11 mouse cellular contexts compared by ENCODE assay signal in the genomic region with DNA sequence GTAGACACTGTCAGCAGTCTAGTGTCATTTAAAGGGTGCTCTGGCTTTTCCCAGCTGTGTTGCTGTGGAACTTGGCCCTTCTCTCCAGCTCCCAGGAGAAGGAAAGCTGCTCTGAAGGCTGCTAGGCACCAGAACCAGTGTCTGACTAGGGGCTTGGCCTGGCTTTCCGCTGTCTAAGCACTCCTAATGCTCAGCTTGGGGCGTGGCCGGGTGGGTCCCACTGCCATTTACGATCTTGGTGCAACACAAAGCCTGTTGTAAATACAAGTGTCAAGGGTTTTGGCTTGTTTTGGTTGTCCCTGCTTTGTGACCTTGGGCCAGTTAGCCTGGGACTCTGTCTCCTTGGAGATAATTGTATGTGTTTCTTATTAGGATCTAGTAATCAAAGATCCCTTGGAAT. TPM values are rescaled to one million over a fixed set of nuclear protein-coding genes. Genes with fewer than 3 reads are reported as not detected.
DNase-seq lines count a peak whose midpoint lies in the region; ATAC-seq and TF ChIP-seq lines count a peak whose summit lies in the region.
"Had no signal": no experiment of that assay in that cellular context is flagged by ENCODE, and none has a peak within 500 bp of the region (broad histone marks: within the 10 kb centered on the region; RNA-seq: fewer than 3 reads in every experiment).

No protein-coding gene starts in this region.

- H3K4me2 ChIP-seq in heart, embryonic 15.5 days, result no peak overlapping the region
- H3K4me2 ChIP-seq: embryonic facial prominence, embryonic 15.5 days had no signal

- TF ChIP-seq CTCF in layer of hippocampus, adult 2 months (conservative IDR thresholded peaks at IDR 0.05), result no peak

- H3K36me3 ChIP-seq in heart, embryonic 15.5 days, result no peaks in the 10 kb centered on the region
- H3K36me3 ChIP-seq: embryonic facial prominence, embryonic 15.5 days had no signal

- H3K27me3 ChIP-seq in heart, embryonic 15.5 days, result no peaks in the 10 kb centered on the region
- H3K27me3 ChIP-seq: embryonic facial prominence, embryonic 15.5 days; megakaryocyte, embryonic 14.5 days had no signal

- H3K4me3 ChIP-seq in layer of hippocampus, adult 2 months, result no peak overlapping the region
- H3K4me3 ChIP-seq in heart, embryonic 15.5 days, result no peak overlapping the region
- H3K4me3 ChIP-seq: embryonic facial prominence, embryonic 15.5 days; megakaryocyte, embryonic 14.5 days had no signal

- ATAC-seq in heart, embryonic 15.5 days (replicated peaks; ENCODE audit: insufficient number of reproducible peaks, insufficient read depth, low FRiP score, low read depth), result no peak
- ATAC-seq: hindbrain, postnatal 0 days had no signal

- no peaks in the 10 kb centered on the region for H3K9me3 ChIP-seq in heart, embryonic 15.5 days (replicated peaks)
- H3K9me3 ChIP-seq: embryonic facial prominence, embryonic 15.5 days; megakaryocyte, embryonic 14.5 days had no signal

- intact Hi-C loops in left cerebral cortex, postnatal 36 days (cut with DNase I), result no loop called here

- WGBS in heart, embryonic 15.5 days, result 72% methylated on average over 4 of the region's 4 CpGs

- no peak overlapping the region for H3K9ac ChIP-seq in heart, embryonic 15.5 days
- H3K9ac ChIP-seq: embryonic facial prominence, embryonic 15.5 days had no signal

- peak overlapping the region; percentile 23; the same call in 1 of the 2 replicates for H3K27ac ChIP-seq in layer of hippocampus, adult 2 months
- H3K27ac ChIP-seq in heart, embryonic 15.5 days, result peak overlapping the region; percentile 14; the same call in 1 of the 2 replicates
- H3K27ac ChIP-seq: embryonic facial prominence, embryonic 15.5 days; hindbrain, postnatal 0 days had no signal

- peaks cover 52% of the 10 kb centered on the region for H3K4me1 ChIP-seq in heart, embryonic 15.5 days (replicated peaks)

- peak; percentile 21 for DNase-seq in embryo, embryonic 11 days
- DNase-seq in embryo, embryonic 9.5 days (ENCODE audit: extremely low spot score), result no peak
- DNase-seq in layer of hippocampus, adult 2 months (ENCODE audit: low spot score in 2 of 2), result no peak
- DNase-seq in layer of hippocampus, adult 8-10 months (ENCODE audit: low spot score in 2 of 2), result no peak
- peak; percentile 80 for DNase-seq in lung, postnatal 10 days
- no peak for DNase-seq in right cerebral cortex, postnatal 10 days (ENCODE audit: low spot score in 2 of 2)
- DNase-seq in left cerebral cortex, postnatal 36 days (ENCODE audit: low spot score in 2 of 2), result no peak

RNA-seq across cellular contexts. Expression of a gene that starts 30.7 kb away (rescaled TPM):
- 10 to 100 TPM; 41.3 to 45.0 TPM for total RNA-seq in layer of hippocampus, adult 2 months (2021)
- total RNA-seq in layer of hippocampus, adult 8-10 months (2022), result 10 to 100 TPM; 33.2 to 40.6 (median 37.4) TPM
- polyA plus RNA-seq in heart, embryonic 15.5 days (2015; fragmentation: Nextera tagmentation; extraction: Ambion mirVana), result 42.7 and 46.4 TPM in 2 replicates
- 10 to 100 TPM; 47.2 to 47.7 TPM for total RNA-seq in left cerebral cortex, postnatal 36 days (2021)

RNA-seq across cellular contexts. Expression of a gene that starts 31.2 kb away (rescaled TPM):
- total RNA-seq in layer of hippocampus, adult 2 months (2021), result 10 to 100 TPM; 35.6 to 42.0 TPM
- total RNA-seq in layer of hippocampus, adult 8-10 months (2022), result 10 to 100 TPM; 40.2 to 47.4 (median 41.6) TPM
- polyA plus RNA-seq in heart, embryonic 15.5 days (2015; fragmentation: Nextera tagmentation; extraction: Ambion mirVana), result 8.5 and 12.6 TPM in 2 replicates
- 10 to 100 TPM; 34.5 to 42.3 TPM for total RNA-seq in left cerebral cortex, postnatal 36 days (2021)

Comparison
In these comparisons a context has a peak if more than half of its experiments do, and no peak if none do; other contexts are left out.
1. DNase-seq: peak in embryo, embryonic 11 days (single experiment) and lung, postnatal 10 days (single experiment); none in embryo, embryonic 9.5 days (single experiment), layer of hippocampus, adult 2 months (0 of 2), layer of hippocampus, adult 8-10 months (0 of 2), right cerebral cortex, postnatal 10 days (0 of 2) and left cerebral cortex, postnatal 36 days (0 of 2).